Mouse (Mus musculus) spleen, postnatal 36 days (tissue): ENCODE measurements at regions not wholly inside any gene's neighbourhood (a gene's known extent, or its start where the extent isn't known, plus 50 kb on each side); places are given as distances from the start of the nearest gene placed in this dataset.

Source experiments
- DNase-seq, 2 experiments: peaks; one replicate each; pipeline ENCODE4 v3.0.0; 2022; ENCODE audit warnings: low spot score in 2 of 2, mixed read lengths in 1 of 2

DNA sequence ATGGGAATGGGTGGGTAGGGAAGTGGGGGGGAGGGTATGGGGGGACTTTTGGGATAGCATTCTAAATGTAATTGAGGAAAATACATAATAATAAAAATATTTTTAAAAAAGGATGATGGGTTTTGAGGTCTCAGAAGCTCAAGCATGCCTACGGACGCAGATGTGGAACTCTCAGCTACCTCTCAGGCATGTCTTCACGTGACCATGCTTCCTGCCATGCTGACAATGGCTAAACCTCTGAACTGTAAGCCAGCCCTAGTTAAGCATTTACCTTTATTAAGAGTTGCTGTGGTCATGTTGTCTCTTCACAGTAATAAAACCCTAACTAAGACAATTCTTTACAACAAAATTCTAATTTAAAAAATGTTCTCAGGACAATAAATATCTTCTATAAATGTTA is 80.0 kb downstream of the Tex36 start:
- DNase-seq, result no peak

DNA sequence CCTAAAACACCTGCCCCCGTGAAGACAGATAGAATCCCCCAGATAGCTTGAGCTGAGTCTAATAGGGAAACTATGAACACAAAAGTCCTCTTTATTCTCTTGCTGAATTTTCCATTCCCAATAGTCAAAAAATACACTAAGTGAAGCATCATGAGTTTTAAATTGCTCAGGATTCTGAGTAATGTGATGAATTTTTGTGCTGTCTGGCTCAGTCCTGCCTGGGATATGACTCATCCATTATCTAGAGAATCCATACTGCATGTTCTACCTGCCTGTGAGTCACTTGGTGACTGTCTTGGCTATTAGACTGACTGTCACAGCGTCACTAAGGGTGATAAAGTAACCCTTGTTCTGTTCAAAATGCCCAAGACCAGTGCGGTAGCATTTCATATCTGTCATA is 83.0 kb downstream of the Tex36 start:
- no peak for DNase-seq

DNA sequence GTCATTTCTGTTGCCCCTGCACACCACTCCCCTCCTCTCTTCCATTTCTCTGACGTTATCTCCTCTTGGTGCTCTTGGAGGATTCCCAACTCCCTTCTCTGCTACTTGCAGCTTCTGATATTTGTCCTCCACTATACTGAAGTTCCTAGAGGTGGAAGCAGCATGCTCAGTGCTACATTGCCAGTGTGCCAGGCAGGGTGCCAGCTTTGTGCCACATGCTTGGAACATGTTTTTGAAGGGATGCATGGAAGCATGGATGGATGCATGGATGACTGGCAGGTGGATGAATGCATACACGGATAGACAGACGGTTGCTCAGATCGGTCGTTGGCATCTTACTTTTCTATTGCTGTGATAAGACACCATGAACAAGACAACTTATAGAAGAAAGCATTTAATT is 84.4 kb downstream of the Tex36 start:
- no peak for DNase-seq

DNA sequence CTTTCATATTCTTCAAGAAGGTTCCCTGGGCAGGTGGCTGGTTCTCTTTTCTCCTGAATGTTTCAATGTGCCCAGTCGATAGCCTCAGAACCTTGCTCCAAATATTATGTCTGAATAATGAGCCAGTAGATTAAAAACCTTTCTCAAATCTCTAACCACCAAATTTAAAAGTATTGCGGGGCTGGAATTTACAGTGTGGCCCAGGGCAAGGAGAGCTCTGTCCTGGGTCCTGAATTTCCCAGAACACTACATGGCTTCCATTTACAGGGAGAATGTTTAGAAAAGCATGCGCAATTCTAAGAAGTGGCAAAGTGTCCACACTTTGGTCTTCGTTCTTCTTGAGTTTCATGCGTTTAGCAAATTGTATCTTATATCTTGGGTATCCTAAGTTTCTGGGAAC is 91.0 kb downstream of the Tex36 start:
- DNase-seq, result no peak

DNA sequence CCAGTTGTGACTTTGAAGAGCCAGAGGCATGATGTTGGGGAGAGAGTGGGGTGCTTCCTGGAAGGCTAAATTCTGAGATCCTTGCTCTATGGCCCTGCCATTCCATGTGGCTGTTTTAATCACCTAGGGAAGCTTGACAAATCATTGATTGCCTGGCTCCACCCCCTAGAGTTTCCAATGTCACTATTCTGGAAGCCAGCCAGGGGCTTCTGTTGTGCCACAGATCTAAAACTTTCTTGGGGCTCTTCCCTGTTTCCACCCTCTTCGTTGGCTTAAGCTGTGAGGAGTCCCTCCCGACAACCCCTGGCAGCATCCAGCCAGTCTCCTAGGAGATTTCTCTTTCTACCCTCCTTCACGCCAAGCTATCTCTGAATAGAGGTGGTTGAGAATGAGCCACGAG is 92.5 kb downstream of the Tex36 start:
- DNase-seq, result no peak

DNA sequence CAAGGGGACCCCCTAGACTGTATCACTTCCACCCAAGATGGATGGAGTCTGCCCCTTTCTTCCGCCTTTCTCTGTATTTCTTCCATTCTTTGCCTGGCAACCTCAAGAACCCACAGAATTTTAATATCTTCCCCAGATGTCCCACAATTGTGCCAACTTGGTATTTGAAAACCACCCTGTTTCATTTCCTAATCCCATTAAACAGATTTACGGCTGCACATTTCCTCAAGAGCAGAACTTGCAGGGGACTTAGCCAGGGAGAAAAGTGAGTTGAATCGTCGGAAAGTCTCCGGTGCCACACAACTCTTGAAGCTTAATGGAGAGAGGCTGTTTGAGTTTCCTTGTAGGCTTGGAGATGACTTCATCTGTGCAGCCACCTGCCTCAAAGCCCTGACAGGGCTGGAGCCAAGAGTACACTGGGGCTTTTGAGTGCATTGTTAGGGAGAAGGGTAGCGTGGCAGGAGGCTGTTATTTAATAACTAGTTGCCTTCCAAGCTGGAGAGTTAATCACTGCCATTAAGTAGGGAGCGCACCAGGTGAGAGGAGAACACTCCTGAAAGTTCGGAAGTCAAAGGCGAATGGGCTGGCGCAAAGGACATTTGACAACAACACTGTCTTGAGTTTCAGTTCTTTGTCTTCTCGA is 93.5 kb downstream of the Tex36 start:
- no peak for DNase-seq

DNA sequence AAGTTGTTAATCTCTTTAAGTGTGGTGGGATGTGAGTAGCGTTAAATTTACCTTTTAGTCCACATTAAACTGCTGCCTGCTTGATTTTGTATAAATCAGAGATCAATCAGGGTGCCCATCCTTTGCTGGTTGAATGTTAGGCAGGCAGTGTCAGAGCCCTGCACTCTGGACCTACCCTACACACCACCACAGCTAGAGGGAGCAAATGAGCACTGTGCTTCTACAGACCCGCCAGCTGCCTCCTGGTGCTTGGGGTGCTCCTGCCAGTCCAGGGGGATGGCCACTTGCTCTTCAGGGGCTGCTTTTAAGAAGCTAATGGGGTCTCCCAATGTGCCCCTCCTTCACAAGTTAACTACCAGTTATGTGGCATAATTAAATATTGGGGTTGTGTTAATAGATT is 96.3 kb downstream of the Tex36 start:
- no peak for DNase-seq

DNA sequence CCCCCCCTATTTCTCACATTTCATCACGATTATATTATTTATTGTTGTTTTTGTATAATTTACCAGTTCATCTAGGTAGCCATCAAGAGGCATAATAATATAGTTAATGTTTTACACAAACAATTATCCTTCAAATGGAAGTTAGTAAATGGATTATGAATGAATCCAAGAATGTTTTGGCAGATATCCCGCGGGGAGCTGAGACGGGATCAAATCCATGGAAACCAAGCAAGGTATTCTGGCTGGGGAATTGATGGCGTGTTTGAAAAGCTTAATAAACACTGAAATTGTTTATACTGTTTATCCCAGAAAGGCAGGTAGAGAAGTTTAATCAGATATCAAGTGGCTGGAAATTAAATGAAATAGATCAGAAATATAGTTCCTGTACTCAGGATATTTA is 98.0 kb downstream of the Tex36 start:
- no peak for DNase-seq

DNA sequence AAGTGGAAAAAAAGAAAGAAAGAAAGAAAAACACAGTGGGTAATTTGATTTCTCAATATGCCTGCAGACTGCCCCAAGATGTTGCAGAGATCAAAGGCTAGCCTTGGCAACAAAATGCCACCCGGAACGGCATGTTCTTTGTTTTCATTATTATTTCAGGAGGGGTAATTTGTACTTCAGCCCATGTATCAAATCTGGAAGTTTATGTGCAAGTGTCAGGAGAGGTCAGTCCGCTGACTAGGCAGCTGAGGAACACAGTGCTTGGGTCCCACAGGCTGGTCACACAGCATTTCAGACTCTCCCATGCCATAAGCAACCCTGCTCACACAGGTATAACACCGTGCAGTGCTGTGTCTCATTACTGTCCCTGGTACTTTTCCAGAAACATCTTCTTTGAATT is 99.2 kb downstream of the Tex36 start:
- no peak for DNase-seq

DNA sequence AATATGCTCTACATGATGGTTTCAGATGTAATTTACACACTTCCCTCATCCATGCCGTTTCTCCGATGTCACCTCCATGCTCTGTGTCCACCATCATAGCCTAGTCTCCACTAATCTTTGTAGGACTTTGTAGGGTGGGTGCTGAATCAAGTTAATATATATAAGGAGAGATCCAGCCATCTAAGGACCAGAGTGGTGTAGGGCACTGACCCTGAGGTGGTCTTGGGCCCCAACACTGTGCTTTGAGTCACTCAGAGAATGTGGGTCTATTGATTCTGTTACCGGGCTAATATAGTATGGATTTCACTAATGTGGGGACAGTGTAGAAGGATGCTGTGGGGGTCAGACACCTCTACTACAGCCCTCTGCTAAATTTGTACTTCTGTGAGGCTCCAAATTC is 104.4 kb downstream of the Tex36 start:
- no peak for DNase-seq

DNA sequence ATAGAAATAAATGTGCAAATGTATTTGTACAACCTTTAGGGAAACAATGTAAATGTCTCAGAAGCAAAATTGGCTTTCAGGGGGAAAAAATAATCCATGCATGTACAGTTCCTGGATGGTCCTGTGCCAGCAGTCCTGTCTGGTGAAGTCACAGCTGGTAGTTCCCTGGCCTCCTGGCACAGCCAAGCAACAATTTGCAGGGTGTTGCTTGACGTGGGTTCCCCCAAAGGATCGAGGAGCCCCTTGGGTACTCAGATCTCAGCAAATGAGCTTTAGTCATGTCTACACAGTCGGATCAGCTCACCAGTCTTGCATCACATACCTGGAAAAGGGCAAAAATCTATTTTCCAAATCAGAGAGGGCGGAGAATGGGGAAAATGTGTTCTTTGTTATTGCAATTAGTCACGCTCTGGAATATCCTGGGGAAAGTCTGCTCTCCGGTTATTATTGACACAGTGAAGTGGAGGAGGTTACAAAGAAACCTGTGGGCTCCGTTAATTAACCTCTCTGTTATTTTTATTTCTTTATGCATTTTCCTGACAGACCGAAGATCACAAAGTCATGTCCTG is 106.9 kb downstream of the Tex36 start:
- no peak for DNase-seq

DNA sequence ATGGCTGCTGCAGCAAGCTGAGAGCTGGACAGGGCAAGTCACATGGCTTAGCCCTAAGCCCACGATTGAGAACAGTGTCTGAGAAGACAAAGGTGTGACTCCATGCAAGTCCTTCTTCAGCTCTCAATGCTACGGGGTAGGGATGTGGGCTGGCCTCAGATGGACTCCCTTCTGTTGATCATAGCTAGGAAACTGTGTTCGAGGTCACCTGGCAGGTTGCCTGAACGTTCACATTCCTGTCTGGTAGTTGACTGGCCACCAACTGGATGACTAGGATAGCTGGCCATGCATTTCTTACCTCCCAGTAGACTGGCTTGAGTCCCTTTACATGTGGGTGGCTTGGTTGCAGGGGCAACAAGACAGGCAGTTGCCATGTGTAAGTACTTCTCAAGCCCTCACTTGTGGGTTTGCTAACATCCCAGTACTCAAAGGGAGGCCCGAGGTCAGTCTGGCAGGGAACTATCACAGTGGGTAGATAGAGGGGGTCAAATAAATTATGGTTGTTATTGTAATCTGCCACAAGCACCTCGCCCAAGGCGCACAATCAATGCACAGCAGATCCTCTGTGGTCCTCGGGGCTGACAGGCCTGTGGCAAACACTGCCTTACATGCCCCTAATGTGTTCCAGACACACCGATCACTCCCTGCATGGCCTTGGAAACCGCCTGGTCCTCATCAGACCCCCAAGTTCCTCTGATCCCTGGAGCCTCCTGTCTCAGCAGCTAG is 107.5 kb downstream of the Tex36 start:
- DNase-seq, result no peak

DNA sequence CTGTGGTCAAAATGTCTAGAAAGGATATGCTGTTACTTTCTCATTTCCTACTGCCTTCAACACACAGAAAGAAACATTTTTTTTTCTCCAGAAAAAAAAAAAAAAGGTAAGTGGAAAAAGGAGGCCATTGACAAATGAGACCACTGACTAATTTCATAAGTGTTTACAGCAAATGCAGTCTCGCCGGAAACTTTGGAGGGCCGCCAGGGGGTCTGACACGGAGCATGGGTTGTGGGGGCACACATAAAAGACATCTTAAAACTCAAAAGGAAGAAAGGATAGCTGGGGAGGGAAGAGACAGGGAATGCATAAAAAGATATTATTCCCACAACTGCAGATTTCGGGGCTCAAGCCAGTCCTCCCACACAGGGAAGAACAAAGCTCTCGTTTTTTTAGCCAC is 109.3 kb downstream of the Tex36 start:
- DNase-seq, result no peak

DNA sequence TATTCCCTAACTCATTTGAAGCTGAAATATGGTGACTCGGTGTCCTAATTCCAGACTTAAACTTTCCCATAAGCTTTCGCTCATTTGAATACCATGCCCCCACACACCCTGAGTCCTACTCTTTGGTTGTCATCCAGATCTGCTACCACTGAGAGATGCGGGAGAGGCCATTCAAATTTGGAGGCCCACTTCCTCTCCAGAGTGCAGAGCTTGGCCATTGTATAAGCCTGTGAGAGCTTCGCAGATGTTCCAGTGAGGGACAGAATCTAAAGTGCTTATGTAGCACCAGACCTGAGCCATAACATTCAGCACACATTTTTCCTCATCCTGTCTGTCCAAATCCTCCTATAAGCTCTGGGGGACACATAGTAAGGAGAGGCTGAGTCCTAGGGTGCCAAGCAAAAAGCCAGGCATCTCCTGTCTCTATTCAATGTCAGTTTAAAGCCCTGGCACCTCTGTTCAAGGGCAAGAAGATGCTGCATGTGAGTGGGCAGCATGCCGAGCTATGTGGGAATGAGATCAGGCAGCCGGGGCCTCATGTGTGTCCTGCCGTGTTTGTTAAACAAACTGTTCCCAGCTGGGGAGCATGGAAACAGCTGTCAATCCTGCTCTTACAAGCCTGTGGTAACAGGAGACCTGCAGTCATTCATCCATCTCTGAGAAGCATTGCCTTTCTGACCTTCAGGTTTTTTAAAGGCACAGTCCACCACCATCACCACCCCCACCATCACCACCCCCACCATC is 113.9 kb downstream of the Tex36 start:
- no peak for DNase-seq

DNA sequence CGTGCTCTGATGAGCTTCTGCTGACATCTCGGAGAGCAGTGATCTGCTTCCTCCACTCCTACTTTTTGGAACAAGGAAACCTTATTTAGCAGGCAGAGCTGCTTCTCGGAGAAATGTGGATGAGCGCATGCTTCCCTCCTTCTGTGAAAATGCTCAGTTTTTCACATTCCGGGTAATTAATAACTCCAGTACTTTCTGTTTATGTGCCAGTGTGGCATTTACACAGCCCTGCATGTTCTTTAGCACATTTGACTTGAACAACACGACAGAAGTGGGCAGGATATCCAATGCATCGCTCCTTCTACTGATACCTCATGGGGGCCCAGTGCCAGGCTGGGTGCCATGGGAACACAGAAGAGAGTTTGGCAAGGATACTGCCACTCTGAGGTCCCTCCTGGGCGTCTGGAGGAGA is 117.5 kb downstream of the Tex36 start:
- no peak for DNase-seq

DNA sequence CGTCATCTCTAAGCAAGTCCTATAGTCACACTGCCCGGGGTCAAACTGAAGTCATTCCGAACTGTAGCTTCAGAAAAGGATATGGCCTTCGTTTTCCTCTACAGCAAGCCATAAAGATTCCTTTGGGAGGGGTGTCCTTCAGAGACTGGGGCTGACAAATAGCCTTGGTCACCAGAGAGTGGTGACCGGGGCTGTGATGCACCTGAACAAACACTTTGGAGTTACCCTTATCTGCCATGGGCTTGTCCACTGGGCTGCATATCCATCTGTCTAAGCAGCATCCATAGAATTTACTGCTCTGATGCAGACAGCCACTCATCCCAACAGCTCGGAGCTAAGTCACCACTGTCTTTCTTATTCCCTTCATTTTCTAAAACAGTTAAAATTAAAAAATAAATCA is 120.4 kb downstream of the Tex36 start:
- DNase-seq, result no peak

DNA sequence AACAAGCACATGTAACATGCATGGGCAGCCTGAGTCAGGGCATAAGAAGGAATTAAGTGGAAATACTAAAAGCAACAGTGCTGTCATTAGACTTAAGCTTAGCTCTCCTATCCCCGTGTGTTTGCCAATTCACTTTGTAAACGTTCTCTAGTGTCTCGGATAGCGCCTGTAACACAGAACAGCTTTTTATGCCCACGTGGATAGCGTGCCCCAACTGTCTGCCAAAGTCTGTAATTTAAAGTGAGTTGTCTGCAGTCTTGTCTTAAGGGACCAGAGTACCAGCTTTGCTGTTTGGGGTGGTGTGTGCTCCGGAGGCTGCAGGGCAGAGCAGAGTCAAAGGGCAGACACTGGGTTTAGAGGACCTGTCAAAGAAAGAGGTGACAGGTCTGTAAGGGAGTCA is 122.3 kb downstream of the Tex36 start:
- no peak for DNase-seq

DNA sequence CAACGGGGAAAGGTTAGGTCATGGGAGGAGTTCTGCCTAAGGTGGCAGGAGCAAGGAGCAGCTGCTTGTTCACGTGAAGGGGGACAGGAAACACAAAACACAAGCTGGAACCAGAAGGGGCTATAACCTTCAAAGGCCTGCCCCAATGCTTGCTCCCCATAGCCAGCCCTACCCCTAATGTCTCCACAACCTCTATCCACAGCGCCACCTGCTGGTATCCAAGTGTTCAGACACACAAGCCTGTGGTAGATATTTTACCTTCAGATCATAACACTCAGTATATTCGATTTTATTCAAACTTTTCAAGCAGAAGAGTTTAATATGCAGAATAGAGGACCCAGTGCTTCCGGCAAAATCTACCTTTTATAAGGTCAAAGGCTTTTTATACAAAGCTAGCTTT is 124.0 kb downstream of the Tex36 start:
- no peak for DNase-seq

DNA sequence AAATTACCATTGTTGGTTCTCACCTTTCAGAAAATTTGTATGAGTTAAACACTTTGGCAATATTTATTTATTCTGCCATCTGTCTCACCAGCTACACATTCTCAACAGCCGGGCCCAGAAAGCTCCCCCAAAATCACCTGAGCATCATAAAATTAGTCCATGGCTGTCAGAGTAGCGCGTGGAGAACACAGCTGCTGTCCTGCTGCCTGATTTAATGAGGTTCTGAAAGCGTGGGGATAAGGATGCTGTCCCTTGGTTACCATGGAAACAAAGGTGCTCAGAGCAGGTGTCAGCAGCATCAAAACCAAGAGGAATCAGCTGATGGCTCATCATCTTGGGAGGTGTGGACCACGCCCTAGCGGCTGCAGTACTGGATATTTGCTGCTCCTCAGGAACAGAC is 124.7 kb downstream of the Tex36 start:
- DNase-seq, result no peak

DNA sequence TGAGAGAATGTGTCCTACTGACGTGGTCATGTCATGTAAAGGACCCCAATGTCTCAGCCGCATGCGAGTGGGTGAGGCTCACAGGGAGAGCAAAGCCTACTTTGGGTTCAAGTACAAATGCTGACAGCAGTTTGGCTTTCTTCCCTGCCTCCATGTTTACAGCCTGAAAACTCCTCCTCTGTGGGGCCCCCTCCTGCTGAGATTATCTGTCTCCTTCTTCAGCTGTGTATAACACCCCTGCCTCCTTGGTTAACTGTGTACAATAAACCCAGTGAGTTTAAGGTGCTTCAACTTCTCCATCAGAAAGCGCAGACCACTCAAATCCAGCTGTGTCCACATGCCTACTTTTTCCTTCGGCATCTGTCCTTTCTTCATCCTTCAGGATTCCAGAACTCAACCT is 130.3 kb downstream of the Tex36 start:
- DNase-seq, result no peak

DNA sequence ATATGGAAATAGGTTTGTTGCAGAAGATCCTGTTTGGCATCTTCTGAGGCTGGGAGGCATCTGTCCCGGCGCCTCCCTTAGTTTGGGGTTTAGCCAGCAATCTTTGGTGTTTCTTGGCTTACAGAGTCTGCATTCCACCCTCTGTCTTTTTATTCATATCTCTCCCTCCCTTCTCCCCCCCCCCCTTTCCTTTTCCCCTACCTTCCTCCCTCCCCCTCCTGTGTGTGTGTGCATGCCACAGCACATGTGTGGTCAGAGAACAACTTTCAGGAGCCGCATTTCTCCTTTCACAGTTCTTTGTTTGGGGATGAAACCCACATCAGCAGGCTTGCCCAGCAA is 131.4 kb downstream of the Tex36 start:
- no peak for DNase-seq

DNA sequence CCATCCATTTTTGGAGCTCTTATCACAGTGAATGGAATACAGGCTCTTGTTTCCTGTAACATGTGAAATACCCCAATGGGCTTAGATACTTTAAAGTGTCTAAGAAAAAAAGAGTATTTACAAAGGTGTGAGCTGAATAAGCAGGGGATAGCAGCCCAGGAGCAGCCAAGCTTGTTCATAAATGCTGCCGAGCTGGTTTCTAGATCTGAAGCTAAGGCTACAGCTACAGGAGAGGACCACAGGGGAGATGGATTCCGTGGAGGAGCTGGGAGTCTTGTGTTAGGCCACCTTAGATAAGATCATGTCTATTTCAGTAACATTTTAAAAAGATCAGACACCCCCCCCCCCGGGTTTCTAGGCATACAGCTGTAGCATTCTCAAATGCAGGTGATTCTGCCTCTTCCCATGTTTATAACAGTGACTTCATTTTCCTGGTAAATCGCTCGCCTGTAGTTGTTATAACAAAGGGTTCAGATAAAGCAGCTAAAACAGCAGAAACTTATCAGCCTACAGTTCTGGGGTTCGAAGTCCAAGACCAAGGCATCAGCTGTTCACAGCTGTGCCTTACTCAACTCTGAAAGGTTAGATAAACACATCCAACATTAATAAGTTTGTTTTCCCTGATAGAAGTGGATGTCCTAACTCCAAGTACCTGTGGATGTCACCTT is 131.9 kb downstream of the Tex36 start:
- no peak for DNase-seq
